Mouse (Mus musculus): ENCODE data around the gene Grik4. TPM values are rescaled to one million over a fixed set of nuclear protein-coding genes. Genes with fewer than 3 reads are reported as not detected.

Gene Grik4
- polyA plus RNA-seq, 1 experiment = 0.17 TPM

DNA sequence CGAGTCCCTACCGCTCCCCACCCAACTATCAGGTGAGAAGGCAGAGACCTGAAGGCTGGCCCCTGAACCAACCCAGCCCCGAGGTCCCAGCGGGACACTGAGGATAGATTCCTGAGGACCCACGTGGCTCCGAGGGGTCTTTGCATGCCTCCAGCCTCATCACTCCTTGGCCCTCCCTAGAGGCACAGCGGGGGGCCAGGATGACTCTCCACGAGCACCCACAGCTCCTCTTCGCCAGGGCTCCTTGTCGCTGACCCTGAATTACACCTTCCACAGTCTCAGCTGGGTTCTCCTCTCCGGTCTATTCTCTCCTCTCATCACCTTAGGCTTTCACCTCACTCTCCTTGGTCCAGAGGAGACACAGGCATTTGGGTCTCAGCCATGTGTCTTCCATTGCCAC, 59.2 kb downstream of the Grik4 start:
- Histone ChIP-seq H3K36me3 (replicated peaks; ENCODE audit: low read length) (no peaks in the 10 kb centered on the region), H3K27me3 (replicated peaks) (peaks cover 38% of the 10 kb centered on the region), H3K4me1 (peaks cover 32% of the 10 kb centered on the region), H3K9me3 (peaks cover 3% of the 10 kb centered on the region; the same call in 1 of the 2 replicates), H3K4me3 (replicated peaks) (no peak overlapping the region)
- TF ChIP-seq FLI1 (IDR thresholded peaks at IDR 0.05; ENCODE audit: low read length) (no peak), GATA1 (IDR thresholded peaks at IDR 0.05; ENCODE audit: borderline replicate concordance, low read length) (no peak)

DNA sequence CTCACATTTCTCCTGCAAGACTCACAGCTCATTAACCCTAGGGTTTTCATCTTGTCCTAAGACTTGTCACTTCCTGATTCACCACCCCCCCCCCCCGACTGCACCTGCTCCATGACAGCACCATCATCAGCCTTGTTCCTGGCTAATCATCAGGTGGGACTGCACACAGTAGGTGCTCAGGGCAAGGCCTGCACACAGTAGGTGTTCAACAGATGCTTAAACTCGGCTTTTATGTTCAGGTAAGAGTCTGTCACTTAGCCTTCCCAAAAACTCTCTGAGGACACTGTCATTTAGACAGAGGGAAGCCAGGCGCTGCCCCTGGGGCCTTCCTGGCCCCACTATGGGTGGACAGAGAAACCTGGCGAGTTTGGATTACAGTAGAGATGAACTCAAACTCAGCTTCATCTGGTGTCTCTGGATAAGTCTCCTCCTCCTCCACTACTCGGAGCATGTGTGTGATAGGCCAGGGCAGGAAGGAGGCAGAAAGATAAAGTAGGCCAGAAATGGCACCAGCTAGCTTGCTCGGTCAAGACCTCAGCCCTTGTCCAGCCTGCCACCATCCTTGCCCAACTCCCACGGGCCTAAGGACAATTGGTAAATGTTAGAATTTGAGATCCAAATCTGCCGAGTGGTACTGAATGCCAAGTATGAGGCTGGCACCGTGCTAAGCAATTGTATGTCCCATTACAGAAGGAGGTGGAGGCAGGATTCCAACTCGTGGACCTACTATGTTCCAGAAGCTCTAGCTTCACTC, 61.1 kb downstream of the Grik4 start:
- no peaks in the 10 kb centered on the region for H3K9me3 ChIP-seq
- H3K4me1 ChIP-seq = peaks cover 38% of the 10 kb centered on the region
- no peak overlapping the region for H3K4me3 ChIP-seq (replicated peaks)
- H3K27me3 ChIP-seq (replicated peaks) = peaks cover 44% of the 10 kb centered on the region
- H3K36me3 ChIP-seq (replicated peaks; ENCODE audit: low read length) = no peaks in the 10 kb centered on the region
- no peak for TF ChIP-seq GATA1 (IDR thresholded peaks at IDR 0.05; ENCODE audit: borderline replicate concordance, low read length)
- TF ChIP-seq FLI1 (IDR thresholded peaks at IDR 0.05; ENCODE audit: low read length) = no peak

DNA sequence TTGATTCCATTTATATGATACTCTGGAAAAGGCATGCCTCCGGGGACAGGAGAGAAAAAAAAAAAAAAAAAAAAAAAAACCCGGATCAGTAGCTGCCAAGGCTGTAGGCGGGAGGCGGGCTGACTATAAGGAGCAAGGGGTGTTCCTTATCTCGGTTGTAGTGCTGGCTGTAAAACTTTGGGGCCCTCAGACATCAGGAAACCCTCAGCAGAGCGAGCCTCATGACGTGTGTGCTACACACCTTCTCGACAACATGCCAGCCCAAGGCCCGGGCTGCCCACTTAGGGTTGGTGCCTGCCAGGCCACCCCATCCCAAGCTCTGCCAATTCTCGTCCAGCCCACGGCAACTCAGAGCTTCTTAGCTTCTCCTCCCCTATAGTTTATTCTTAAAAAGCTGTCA, 62.0 kb downstream of the Grik4 start:
- TF ChIP-seq FLI1 (IDR thresholded peaks at IDR 0.05; ENCODE audit: low read length) (no peak), GATA1 (IDR thresholded peaks at IDR 0.05; ENCODE audit: borderline replicate concordance, low read length) (no peak)
- Histone ChIP-seq H3K9me3 (no peaks in the 10 kb centered on the region), H3K27me3 (replicated peaks) (peaks cover 48% of the 10 kb centered on the region), H3K4me1 (peaks cover 38% of the 10 kb centered on the region), H3K36me3 (replicated peaks; ENCODE audit: low read length) (no peaks in the 10 kb centered on the region), H3K4me3 (replicated peaks) (no peak overlapping the region)

DNA sequence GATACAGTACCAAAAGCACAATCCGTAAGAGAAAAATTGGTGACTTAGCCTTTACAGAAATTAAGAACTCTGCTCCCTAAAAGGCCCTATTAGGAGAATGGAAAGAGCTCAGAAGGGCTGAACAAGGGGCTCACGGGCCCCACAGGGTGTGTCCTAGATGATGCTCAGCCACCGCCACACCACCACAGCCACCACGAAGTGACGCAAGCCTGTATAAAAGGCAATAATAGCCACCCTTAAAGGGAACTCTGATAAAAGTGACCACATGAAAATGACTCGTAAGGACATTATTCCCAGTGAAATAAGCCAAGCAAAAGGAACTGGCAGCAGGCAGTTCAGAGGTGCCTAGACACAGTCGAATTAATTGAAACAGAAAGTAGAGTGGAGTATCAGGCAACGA, 63.3 kb downstream of the Grik4 start:
- Histone ChIP-seq H3K4me3 (replicated peaks) (no peak overlapping the region), H3K4me1 (peaks cover 35% of the 10 kb centered on the region), H3K36me3 (replicated peaks; ENCODE audit: low read length) (no peaks in the 10 kb centered on the region), H3K27me3 (replicated peaks) (peaks cover 45% of the 10 kb centered on the region), H3K9me3 (no peaks in the 10 kb centered on the region)
- TF ChIP-seq FLI1 (IDR thresholded peaks at IDR 0.05; ENCODE audit: low read length) = no peak
- TF ChIP-seq GATA1 (IDR thresholded peaks at IDR 0.05; ENCODE audit: borderline replicate concordance, low read length) = no peak

DNA sequence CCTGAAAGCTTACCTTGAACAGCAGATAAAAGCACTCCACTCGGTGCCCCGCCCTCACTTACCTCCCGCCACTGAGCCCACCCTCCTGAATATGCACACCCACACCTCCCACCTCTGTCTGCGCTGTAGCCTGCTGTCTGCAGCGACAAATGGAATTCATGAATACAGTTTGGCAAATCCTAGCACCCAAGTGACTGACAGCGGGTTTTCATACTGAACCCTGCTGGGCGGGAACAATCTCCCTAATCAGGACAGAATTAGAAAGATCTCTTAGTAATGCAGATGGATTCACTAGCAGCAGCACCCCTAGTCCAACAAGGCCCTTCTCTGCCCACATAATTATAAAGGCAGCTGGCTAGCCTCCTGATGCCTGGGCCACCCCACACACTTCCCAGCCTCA, 65.9 kb downstream of the Grik4 start:
- H3K36me3 ChIP-seq (replicated peaks; ENCODE audit: low read length) = no peaks in the 10 kb centered on the region
- H3K9me3 ChIP-seq = no peaks in the 10 kb centered on the region
- H3K27me3 ChIP-seq (replicated peaks) = peaks cover 35% of the 10 kb centered on the region
- peaks cover 23% of the 10 kb centered on the region for H3K4me1 ChIP-seq
- no peak overlapping the region for H3K4me3 ChIP-seq (replicated peaks)
- TF ChIP-seq FLI1 (IDR thresholded peaks at IDR 0.05; ENCODE audit: low read length) (no peak), GATA1 (IDR thresholded peaks at IDR 0.05; ENCODE audit: borderline replicate concordance, low read length) (no peak)

DNA sequence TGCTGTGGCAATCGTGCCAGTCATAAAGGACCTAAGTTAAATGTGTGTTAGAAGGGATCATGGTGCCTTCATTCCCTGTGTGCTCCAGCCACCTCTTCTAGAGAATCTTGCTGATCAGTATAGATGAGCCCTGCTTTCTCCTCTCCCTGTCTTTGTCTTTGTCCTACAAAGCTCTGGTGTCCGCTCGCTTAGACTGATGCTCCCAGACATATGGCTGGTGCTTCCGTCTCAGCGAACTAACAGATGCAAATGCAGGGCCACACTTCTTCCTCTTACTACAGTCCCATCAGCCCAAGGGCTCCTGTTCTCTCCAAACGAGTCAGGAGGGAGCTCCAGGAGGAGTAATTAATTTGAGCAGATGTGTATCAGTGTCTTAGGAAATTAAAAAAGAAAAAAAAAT, 71.4 kb downstream of the Grik4 start:
- no peaks in the 10 kb centered on the region for H3K4me1 ChIP-seq
- H3K4me3 ChIP-seq (replicated peaks) = no peak overlapping the region
- H3K36me3 ChIP-seq (replicated peaks; ENCODE audit: low read length) = no peaks in the 10 kb centered on the region
- TF ChIP-seq FLI1 (IDR thresholded peaks at IDR 0.05; ENCODE audit: low read length) (no peak), GATA1 (IDR thresholded peaks at IDR 0.05; ENCODE audit: borderline replicate concordance, low read length) (no peak)
- H3K9me3 ChIP-seq = peaks cover 21% of the 10 kb centered on the region
- H3K27me3 ChIP-seq (replicated peaks) = peaks cover 22% of the 10 kb centered on the region

DNA sequence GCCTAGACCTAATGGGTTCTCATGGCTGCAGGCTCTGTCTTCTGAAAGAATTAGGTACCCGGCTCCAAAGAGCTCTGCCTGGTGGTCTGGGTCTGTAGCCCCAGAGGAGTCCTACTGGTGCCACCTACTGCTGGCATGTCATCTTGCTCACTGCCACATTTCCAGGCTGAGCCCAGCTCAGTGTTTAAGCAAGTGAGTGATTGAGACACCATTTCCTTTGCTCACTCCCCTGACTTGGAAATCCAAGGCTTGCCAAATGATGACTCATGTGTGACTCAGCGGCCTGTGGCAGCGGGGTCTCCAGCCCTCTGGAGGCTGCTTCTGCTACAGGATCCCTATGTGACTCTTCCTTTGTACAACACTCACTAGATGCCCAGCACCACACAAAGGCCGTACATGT, 72.6 kb downstream of the Grik4 start:
- Histone ChIP-seq H3K4me3 (replicated peaks) (no peak overlapping the region), H3K27me3 (replicated peaks) (peaks cover 15% of the 10 kb centered on the region), H3K36me3 (replicated peaks; ENCODE audit: low read length) (no peaks in the 10 kb centered on the region), H3K9me3 (peaks cover 21% of the 10 kb centered on the region), H3K4me1 (no peaks in the 10 kb centered on the region)
- TF ChIP-seq GATA1 (IDR thresholded peaks at IDR 0.05; ENCODE audit: borderline replicate concordance, low read length) = no peak
- TF ChIP-seq FLI1 (IDR thresholded peaks at IDR 0.05; ENCODE audit: low read length) = no peak

DNA sequence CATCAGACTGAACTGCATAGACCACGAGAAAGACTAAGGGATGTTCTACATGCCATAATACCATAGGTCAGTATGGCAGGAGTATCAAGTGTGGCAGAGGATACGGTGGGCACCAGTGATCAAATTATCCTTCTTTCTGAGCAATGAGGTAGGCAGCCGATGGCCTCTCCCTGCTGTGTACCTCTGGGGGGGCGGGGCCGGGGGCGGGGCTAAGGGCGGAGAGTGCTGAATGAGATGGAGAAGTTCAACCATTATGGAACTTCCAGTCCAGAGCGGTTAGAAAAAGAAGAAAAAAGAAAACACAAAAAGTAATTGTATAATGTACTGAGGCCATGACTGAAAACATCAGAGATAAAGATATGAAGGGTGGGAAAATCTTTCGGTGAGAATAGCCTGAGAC, 74.0 kb downstream of the Grik4 start:
- Histone ChIP-seq H3K4me3 (replicated peaks) (no peak overlapping the region), H3K27me3 (replicated peaks) (peaks cover 17% of the 10 kb centered on the region), H3K9me3 (peaks cover 21% of the 10 kb centered on the region), H3K4me1 (no peaks in the 10 kb centered on the region), H3K36me3 (replicated peaks; ENCODE audit: low read length) (no peaks in the 10 kb centered on the region)
- TF ChIP-seq GATA1 (IDR thresholded peaks at IDR 0.05; ENCODE audit: borderline replicate concordance, low read length) (no peak), FLI1 (IDR thresholded peaks at IDR 0.05; ENCODE audit: low read length) (no peak)

DNA sequence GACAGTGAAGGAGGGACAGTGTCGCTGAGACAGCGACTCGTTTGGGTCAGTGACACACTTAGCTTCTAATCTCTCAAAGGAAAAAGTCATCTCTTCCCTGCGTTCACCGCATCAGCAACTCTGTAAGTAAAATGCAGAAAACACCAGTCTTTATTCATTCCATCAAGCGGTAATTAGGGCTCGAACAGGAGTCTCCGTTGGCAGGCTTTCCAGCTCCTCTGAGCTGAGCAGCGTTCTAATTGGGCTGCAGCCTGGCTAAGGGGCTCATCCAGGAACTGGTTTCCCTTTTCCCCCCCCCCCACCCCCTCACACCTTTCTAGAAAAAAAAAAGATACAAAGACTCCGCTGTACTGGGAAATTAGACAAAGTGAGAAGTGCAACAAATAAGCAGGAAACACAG, 75.8 kb downstream of the Grik4 start:
- H3K4me3 ChIP-seq (replicated peaks) = no peak overlapping the region
- H3K4me1 ChIP-seq = no peaks in the 10 kb centered on the region
- peaks cover 21% of the 10 kb centered on the region for H3K9me3 ChIP-seq
- H3K27me3 ChIP-seq (replicated peaks) = peaks cover 16% of the 10 kb centered on the region
- no peak for TF ChIP-seq GATA1 (IDR thresholded peaks at IDR 0.05; ENCODE audit: borderline replicate concordance, low read length)
- no peak for TF ChIP-seq FLI1 (IDR thresholded peaks at IDR 0.05; ENCODE audit: low read length)
- H3K36me3 ChIP-seq (replicated peaks; ENCODE audit: low read length) = no peaks in the 10 kb centered on the region

DNA sequence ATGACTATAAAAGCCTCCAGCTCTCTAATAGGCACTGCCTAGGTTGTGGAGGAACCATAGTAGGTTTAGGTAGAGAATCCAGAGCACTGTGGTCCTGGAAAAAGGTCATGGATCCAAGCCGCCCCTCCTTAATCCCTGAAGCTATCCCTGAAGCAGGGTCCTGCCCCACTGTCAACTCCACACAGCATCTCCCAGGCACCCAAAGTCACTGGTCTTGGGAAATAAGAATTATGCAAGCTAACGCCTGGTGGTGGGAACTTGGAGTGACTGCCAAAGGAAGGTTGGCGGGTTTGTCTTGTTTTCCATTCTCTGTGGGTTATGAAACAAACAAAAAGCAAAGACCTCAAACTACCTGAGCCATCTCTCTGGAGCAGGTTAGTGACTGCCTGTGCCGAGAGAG, 77.6 kb downstream of the Grik4 start:
- H3K4me3 ChIP-seq (replicated peaks) = no peak overlapping the region
- TF ChIP-seq GATA1 (IDR thresholded peaks at IDR 0.05; ENCODE audit: borderline replicate concordance, low read length) (no peak), FLI1 (IDR thresholded peaks at IDR 0.05; ENCODE audit: low read length) (no peak)
- H3K36me3 ChIP-seq (replicated peaks; ENCODE audit: low read length) = no peaks in the 10 kb centered on the region
- H3K9me3 ChIP-seq = peaks cover 7% of the 10 kb centered on the region
- no peaks in the 10 kb centered on the region for H3K4me1 ChIP-seq
- H3K27me3 ChIP-seq (replicated peaks) = peaks cover 16% of the 10 kb centered on the region
